Mouse (Mus musculus) cerebellum, postnatal 10 days (tissue): ENCODE results near the gene Mapk9.

Source experiments
- DNase-seq, 2 experiments: peaks; one replicate each; pipeline ENCODE4 v3.0.0; 2021; ENCODE audit warnings: mixed read lengths in 2 of 2

Mapk9 gene

GRCm38 (mm10) chr11:49841886-49842285 lies 4.7 kb upstream of the Mapk9 start:
- DNase-seq, result no peak

- no peak for DNase-seq
These were observed 3.8 kb upstream of the Mapk9 start for GRCm38 (mm10) chr11:49842718-49843117.

DNA sequence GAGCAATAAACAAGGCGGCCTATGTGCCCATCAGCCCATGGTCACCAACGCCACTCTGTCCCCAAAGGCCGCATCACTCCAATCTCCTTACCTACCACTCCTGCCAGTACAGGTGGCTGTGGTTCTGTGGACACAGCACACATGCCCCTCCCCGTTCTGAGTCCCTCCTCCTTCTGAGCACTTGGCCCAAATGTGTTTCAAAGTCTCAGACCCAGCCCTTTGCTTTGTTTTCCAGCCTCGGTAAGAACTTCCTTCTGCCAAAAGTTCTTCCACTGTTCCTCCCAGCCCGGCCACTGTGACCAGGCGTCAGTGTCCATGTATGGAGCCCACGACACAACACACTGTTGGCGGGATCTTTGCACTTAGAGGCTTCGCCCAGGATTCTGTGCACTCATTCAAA lies 2.2 kb upstream of the Mapk9 start:
- no peak for DNase-seq

GRCm38 (mm10) chr11:49844969-49845368 lies 1.6 kb upstream of the Mapk9 start:
- peak; percentile 87 to 90 for DNase-seq

DNA sequence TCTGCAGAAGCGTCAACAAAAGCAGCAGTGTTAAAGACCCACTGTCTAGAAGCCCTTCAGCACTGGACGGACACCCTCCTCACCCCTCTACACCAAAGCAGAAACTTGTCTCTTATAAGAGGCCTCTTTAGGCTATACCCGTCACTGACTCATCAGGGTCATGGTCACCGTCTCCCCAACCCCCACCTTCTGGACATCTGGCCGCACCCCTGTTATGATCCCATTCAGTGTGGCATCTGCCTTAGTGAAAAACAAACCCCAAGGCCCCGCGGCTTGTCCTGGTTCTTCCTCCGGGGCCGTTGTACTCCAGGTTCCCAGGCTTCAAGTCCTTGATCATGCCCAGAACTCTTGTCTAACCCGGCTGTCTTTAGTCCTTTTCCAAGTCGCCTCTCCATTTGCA lies 593 bp upstream of the Mapk9 start:
- DNase-seq, result no peak

GRCm38 (mm10) chr11:49847071-49847810 lies 690 bp downstream of the Mapk9 start:
- peak; percentile 49 to 58 for DNase-seq

- DNase-seq, result no peak
These were observed 1.2 kb downstream of the Mapk9 start for GRCm38 (mm10) chr11:49847811-49848078.

- peak; percentile 31 to 36 for DNase-seq
These were observed 1.7 kb downstream of the Mapk9 start for GRCm38 (mm10) chr11:49848080-49848815.

DNA sequence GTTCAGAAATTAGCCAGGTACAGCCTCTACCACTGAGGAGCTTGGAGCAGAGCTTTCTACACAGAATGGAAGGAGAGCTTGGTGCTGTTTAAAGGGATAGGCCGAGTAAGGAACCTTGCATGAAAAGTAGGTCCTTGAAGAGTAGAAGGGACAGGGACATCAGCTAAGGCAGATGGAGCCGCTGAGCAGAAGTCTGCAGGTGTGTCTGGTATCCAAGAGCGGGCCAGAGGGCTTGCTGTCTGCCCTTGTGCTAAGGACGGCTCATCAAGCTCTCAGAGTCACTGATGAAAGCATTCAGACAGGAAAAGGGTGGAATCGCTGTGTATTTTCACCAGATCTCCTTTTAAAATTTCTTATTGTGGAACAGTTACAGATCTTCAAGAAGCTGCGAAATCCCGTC lies 3.8 kb downstream of the Mapk9 start:
- no peak for DNase-seq

- no peak for DNase-seq
These were observed 8.6 kb downstream of the Mapk9 start for GRCm38 (mm10) chr11:49855144-49855543.

DNA sequence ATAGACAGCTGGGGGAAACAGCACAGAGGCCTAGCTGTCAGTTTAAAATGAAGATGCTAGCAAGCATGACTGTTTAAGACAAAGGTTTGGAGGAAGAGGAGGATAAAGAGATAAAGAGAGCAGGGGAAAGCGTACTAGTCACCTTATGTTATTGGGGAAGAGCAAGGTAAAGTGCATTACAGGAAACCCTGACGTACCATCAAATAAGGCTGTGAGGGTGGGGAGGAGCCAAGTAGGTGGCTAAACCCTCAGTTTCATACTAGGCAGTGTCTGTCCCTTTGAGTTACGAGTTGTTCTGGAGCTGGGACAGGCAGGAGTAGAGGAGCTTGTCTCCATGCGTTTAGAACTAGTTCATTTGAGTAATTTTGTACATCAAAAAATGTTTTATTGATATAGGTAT lies 14.6 kb downstream of the Mapk9 start:
- no peak for DNase-seq

DNA sequence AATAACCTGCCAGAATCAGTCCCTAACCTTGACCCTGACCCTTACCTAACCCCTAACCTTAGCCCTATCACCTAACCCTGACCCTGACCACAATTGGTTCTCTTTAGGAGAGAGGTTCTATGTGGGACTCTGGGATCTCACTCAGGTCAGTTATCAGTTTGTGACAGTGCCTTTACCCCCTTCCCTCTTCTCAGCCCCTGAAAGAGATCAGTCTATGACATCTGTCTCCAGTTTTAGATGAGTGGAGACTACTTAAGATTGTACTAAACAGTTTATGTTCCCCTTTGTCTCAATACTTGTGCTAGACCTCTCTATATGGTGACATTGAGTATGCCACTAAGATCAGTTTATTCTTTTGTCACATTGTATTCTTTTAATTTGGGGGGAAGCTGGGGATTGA lies 17.4 kb downstream of the Mapk9 start:
- DNase-seq, result no peak

GRCm38 (mm10) chr11:49867320-49867719 lies 20.8 kb downstream of the Mapk9 start:
- DNase-seq, result no peak

GRCm38 (mm10) chr11:49869762-49870161 lies 23.2 kb downstream of the Mapk9 start:
- DNase-seq, result peak; percentile 76 to 78

- DNase-seq, result peak; percentile 87 to 89
These were observed 25.4 kb downstream of the Mapk9 start for GRCm38 (mm10) chr11:49871914-49872313.

- DNase-seq, result no peak
These were observed 26.2 kb downstream of the Mapk9 start for GRCm38 (mm10) chr11:49872779-49873178.

GRCm38 (mm10) chr11:49876948-49877817 lies 30.6 kb downstream of the Mapk9 start:
- peak; percentile 88 to 90 for DNase-seq

DNA sequence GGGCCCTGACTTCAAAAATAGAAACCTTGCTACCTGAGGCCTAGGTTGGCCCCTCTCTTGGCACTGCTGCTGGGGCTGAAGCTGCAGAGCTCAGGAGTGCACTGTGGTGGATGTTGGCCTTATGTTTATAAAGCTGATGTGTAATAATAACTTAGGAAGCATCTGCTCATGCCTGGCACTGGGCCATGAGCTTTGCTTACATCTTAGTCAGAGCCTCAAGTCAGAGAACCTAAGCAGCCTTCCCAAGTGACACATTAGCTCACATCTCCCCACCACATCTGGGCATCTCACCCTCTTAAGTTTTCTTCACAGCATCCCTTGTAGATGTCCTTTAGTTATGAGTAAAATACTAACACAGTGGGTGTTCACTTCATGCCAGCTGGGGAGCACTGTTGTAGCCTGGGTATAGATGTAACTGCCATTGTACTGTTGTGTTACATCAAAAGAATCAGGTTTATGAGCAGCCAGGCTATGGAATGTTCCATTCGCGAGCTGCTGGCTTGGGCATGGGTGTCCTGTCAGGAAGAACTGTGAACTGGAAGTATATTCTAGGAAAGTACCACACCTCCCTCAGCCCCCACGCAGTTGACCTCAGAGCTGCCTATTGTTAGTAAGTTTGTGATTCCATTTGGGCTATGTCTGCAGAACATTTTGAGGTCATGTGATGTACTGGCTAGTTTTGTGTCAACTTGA lies 33.5 kb downstream of the Mapk9 start:
- no peak for DNase-seq

GRCm38 (mm10) chr11:49883394-49883793 lies 36.8 kb downstream of the Mapk9 start:
- DNase-seq, result no peak

- no peak for DNase-seq
These were observed 41.9 kb downstream of the Mapk9 start for GRCm38 (mm10) chr11:49888469-49888868.

DNA sequence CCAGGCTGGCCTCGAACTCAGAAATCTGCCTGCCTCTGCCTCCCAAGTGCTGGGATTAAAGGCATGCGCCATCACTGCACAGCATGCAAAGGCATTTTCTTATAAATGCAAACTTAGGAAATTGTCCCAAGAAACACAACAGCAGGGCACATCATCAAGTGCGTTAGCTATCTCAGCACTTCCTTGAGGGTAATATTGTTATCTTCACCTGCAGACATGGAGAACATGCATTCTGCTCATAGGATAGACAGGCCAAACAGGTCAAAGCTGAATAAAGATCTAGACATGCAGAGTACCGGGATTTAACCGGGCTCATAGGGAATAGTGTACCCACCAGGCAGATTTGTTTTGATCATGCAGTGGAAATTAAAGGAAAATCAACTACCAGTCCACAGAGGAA lies 45.4 kb downstream of the Mapk9 start:
- DNase-seq, result no peak

DNA sequence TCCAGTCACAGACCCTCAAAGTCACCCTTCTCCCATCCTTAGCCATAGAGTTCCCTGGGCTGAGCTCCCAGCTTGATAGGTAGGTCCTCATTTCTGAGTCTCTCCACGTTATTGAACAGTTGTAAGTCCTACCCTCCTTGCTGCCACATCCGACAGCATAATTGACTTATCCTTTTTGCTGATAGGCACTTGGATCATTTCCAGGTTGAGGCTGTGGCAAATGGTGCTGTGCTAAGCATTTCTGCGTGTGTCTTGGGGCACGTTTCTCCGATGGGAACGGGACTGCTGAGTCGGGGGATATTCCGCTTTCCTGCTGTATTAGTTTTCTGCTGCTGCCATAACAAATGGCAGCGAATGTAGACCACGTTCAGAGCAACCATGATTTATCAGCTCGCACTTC lies 47.3 kb downstream of the Mapk9 start:
- DNase-seq, result peak in 1 of 2 experiments; percentile 34
